Mouse (Mus musculus) stomach, postnatal 0 days (tissue): ENCODE measurements around the gene Uqcrc1. TPM values are rescaled to one million over a fixed set of nuclear protein-coding genes. Genes with fewer than 3 reads are reported as not detected.

Experiments
- ATAC-seq: fragments of 200-750 bp; cut with Nextera tagmentation; 2 replicates; pipeline ENCODE4 v1.8.0; 2017; ENCODE audit not compliant: low FRiP score, low TSS enrichment
- DNase-seq: peaks from one replicate; pipeline ENCODE4 v3.0.0-alpha.2; 2016; ENCODE audit warnings: low spot score
- H3K27ac ChIP-seq: fragments of 300-500 bp; sonication (generic); replicated peaks from 2 replicates; pipeline ENCODE4 v1.5.1; 2014; ENCODE audit warnings: mild to moderate bottlenecking, control low read depth
- H3K27me3 ChIP-seq: fragments of 300-500 bp; sonication (generic); 2 replicates; pipeline ENCODE4 v1.6.1; 2014; ENCODE audit warnings: low read length; ENCODE audit not compliant: control insufficient read depth, insufficient read depth
- H3K36me3 ChIP-seq: fragments of 300-500 bp; sonication (generic); 2 replicates; pipeline ENCODE4 v1.6.1; 2014; ENCODE audit warnings: low read length, mixed read lengths; ENCODE audit not compliant: control insufficient read depth, insufficient read depth
- H3K4me1 ChIP-seq: fragments of 300-500 bp; sonication (generic); replicated peaks from 2 replicates; pipeline ENCODE4 v1.6.1; 2014; ENCODE audit warnings: antibody characterized with exemption; ENCODE audit not compliant: control insufficient read depth, insufficient read depth
- H3K4me2 ChIP-seq: fragments of 300-500 bp; sonication (generic); replicated peaks from 2 replicates; pipeline ENCODE4 v1.6.1; 2014; ENCODE audit warnings: low read depth, mild to moderate bottlenecking, control low read depth, moderate library complexity
- H3K4me3 ChIP-seq: fragments of 300-500 bp; sonication (generic); 2 replicates; pipeline ENCODE4 v1.5.1; 2014; ENCODE audit warnings: low read depth, low read length, control low read depth
- H3K9ac ChIP-seq: fragments of 300-500 bp; sonication (generic); 2 replicates; pipeline ENCODE4 v1.6.1; 2014; ENCODE audit warnings: mild to moderate bottlenecking, low read length, control low read depth, mixed read lengths
- H3K9me3 ChIP-seq: fragments of 300-500 bp; sonication (generic); 2 replicates; pipeline ENCODE4 v1.6.1; 2016; ENCODE audit warnings: low read length; ENCODE audit not compliant: control insufficient read depth
- CTCF ChIP-seq: IDR thresholded peaks from 2 replicates; pipeline ENCODE4 v1.5.1; 2016; ENCODE audit warnings: antibody characterized with exemption, low read depth, mild to moderate bottlenecking, moderate library complexity
- EP300 ChIP-seq: optimal IDR thresholded peaks from 2 replicates; pipeline ENCODE3; 2016; ENCODE audit warnings: antibody characterized with exemption
- WGBS: fragments of 180-500 bp; shearing (Covaris S2); extraction: QIAGEN DNeasy Blood & Tissue Kit; methylation state at CpG from one replicate; pipeline ENCODE4 v1.1.7; 2014; 5-methylcytosine and 5-hydroxymethylcytosine counted together
- polyA plus RNA-seq: library from polyadenylated mRNA; unstranded; fragments of >200 nt; fragmentation: Nextera tagmentation; extraction: Ambion mirVana; gene quantifications from 2 replicates; pipeline ENCODE4 v1.2.1, GENCODE M21; 2015

The Uqcrc1 gene
- polyA plus RNA-seq, 1 experiment from 2014 or later = 476 TPM

GRCm38 (mm10) chr9:108953081-108953636 lies 16.7 kb downstream of the Uqcrc1 start, which contains the start of gene Col7a1:
Gene Col7a1, plus strand, starts transcription at chr9:108953586.
- no peaks in the 10 kb centered on the region for H3K27me3 ChIP-seq
- WGBS = 10% methylated on average over 15 of the region's 15 CpGs
- H3K27ac ChIP-seq = no peak within 1 kb of the TSS
- ATAC-seq = no peak
- no peaks in the 10 kb centered on the region for H3K4me1 ChIP-seq
- H3K9ac ChIP-seq = peak within 1 kb of the TSS; percentile 43; the same call in 1 of the 2 replicates
- H3K9me3 ChIP-seq = no peaks in the 10 kb centered on the region
- H3K4me2 ChIP-seq = peak within 1 kb of the TSS; percentile 44
- H3K4me3 ChIP-seq = peak within 1 kb of the TSS; percentile 24; the same call in 1 of the 2 replicates
- DNase-seq = no peak
- H3K36me3 ChIP-seq = peaks cover 12% of the 10 kb centered on the region
- TF ChIP-seq CTCF = no peak
- no peak for TF ChIP-seq EP300

DNA sequence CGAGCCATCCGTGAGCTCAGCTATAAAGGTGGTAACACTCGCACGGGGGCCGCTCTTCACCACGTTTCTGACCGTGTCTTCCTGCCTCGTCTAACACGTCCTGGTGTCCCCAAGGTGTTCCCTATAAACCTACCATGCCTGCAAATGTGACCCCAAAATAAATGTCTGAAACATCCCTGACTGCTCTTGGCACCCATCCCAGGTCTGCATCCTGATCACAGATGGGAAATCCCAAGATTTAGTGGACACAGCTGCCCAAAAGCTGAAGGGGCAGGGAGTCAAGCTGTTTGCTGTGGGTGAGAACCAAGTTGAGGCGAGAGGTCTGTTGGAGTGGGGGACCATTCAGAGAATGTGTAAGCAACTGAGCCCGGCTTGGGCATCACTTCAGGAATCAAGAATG lies 18.8 kb downstream of the Uqcrc1 start:
- no peak for ATAC-seq
- H3K36me3 ChIP-seq = no peaks in the 10 kb centered on the region
- H3K4me1 ChIP-seq = no peaks in the 10 kb centered on the region
- no peaks in the 10 kb centered on the region for H3K27me3 ChIP-seq
- no peak overlapping the region for H3K27ac ChIP-seq
- H3K4me2 ChIP-seq = no peak overlapping the region
- WGBS = 85% methylated on average over 11 of the region's 11 CpGs
- no peak overlapping the region for H3K4me3 ChIP-seq
- no peaks in the 10 kb centered on the region for H3K9me3 ChIP-seq
- DNase-seq = no peak
- no peak for TF ChIP-seq EP300
- no peak for TF ChIP-seq CTCF
- no peak overlapping the region for H3K9ac ChIP-seq

GRCm38 (mm10) chr9:108955846-108956245 lies 19.4 kb downstream of the Uqcrc1 start:
- no peaks in the 10 kb centered on the region for H3K36me3 ChIP-seq
- H3K9me3 ChIP-seq = no peaks in the 10 kb centered on the region
- no peak for ATAC-seq
- no peak overlapping the region for H3K4me3 ChIP-seq
- TF ChIP-seq EP300 (no peak), CTCF (no peak)
- no peaks in the 10 kb centered on the region for H3K27me3 ChIP-seq
- no peak overlapping the region for H3K4me2 ChIP-seq
- no peak overlapping the region for H3K9ac ChIP-seq
- no peaks in the 10 kb centered on the region for H3K4me1 ChIP-seq
- DNase-seq = no peak
- H3K27ac ChIP-seq = no peak overlapping the region
- 89% methylated on average over 11 of the region's 11 CpGs for WGBS

DNA sequence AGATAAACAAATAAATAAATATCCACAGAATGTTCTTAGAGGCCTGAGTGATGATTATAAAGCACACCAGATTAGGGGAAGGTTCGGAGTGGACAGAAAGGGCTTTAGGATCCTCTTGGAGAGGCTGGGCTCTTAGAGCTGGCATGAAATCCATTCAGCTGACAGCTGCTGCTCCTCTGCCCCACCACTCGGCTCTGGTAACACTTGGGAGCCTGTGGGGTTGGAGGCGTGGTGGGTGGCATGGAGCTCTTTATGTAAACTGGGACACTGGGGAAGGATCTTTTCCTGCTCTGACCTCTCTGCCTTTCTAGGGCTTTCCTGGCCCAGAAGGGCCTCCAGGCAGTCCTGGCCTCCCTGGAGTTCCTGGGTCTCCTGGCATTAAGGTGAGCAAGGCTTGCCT lies 27.1 kb downstream of the Uqcrc1 start:
- no peaks in the 10 kb centered on the region for H3K4me1 ChIP-seq
- no peak for ATAC-seq
- DNase-seq = no peak
- no peak overlapping the region for H3K27ac ChIP-seq
- WGBS = 59% methylated on average over 3 of the region's 3 CpGs
- no peaks in the 10 kb centered on the region for H3K27me3 ChIP-seq
- no peak overlapping the region for H3K4me3 ChIP-seq
- TF ChIP-seq EP300 = no peak
- no peak for TF ChIP-seq CTCF
- no peak overlapping the region for H3K9ac ChIP-seq
- H3K36me3 ChIP-seq = no peaks in the 10 kb centered on the region
- H3K9me3 ChIP-seq = no peaks in the 10 kb centered on the region
- H3K4me2 ChIP-seq = no peak overlapping the region

GRCm38 (mm10) chr9:108964338-108964737 lies 27.9 kb downstream of the Uqcrc1 start:
- 80% methylated on average over 6 of the region's 6 CpGs for WGBS
- no peaks in the 10 kb centered on the region for H3K9me3 ChIP-seq
- H3K9ac ChIP-seq = no peak overlapping the region
- H3K27ac ChIP-seq = no peak overlapping the region
- H3K4me1 ChIP-seq = no peaks in the 10 kb centered on the region
- H3K4me2 ChIP-seq = no peak overlapping the region
- DNase-seq (no peak), ATAC-seq (no peak)
- no peaks in the 10 kb centered on the region for H3K36me3 ChIP-seq
- no peaks in the 10 kb centered on the region for H3K27me3 ChIP-seq
- TF ChIP-seq EP300 = no peak
- no peak for TF ChIP-seq CTCF
- no peak overlapping the region for H3K4me3 ChIP-seq

- DNase-seq = no peak
Measured at GRCm38 (mm10) chr9:108970623-108971022, 34.2 kb downstream of the Uqcrc1 start.

More at GRCm38 (mm10) chr9:108970623-108971022, 34.2 kb downstream of the Uqcrc1 start:
- TF ChIP-seq EP300 (no peak), CTCF (no peak)
- H3K36me3 ChIP-seq = no peaks in the 10 kb centered on the region
- no peak overlapping the region for H3K9ac ChIP-seq
- no peak overlapping the region for H3K4me3 ChIP-seq
- no peak overlapping the region for H3K4me2 ChIP-seq
- no peaks in the 10 kb centered on the region for H3K4me1 ChIP-seq
- H3K9me3 ChIP-seq = no peaks in the 10 kb centered on the region
- H3K27ac ChIP-seq = no peak overlapping the region
- no peak for ATAC-seq
- H3K27me3 ChIP-seq = no peaks in the 10 kb centered on the region
- 69% methylated on average over 8 of the region's 8 CpGs for WGBS
